ENCODE assay signal across 8 mouse cellular contexts in the genomic region with DNA sequence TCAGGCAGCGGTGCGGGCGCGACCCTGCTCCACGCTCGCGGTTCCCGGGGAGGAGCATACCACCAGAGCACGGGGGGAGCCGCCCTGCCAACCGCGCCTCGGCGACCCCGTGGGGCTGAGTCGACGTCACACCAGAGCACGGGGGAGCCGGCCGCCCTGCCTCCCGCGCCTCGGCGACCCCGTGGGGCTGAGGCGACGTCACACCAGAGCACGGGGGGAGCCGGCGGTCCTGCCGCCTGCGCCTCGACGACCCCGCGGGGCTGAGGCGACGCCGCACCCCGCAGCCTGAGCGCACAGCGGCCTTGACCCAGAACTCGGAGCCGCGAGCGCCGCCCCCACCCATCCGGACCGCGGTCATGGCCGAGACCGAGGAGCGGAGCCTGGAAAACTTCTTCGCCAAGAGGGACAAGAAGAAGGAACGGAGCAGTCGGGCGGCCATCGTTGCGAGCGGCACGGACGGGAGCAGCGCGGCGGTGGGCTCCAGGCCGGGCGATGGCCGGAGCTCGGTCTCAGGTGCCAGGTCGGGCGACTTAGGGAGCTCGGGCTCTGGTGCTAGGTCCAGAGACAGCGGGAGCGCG. TPM values are rescaled to one million over a fixed set of nuclear protein-coding genes. Genes with fewer than 3 reads are reported as not detected.
DNase-seq lines count a peak whose midpoint lies in the region; ATAC-seq and TF ChIP-seq lines count a peak whose summit lies in the region.
"Not testable (repeated sequence)": the region's sequence is repeated elsewhere in the genome, so short reads cannot be mapped to it uniquely, and the experiment has no call there.
"Had no signal": no experiment of that assay in that cellular context is flagged by ENCODE, and none has a peak within 500 bp of the region (broad histone marks: within the 10 kb centered on the region; RNA-seq: fewer than 3 reads in every experiment).

No protein-coding gene starts in this region.

- ATAC-seq in forebrain, embryonic 14.5 days, result peak; percentile 60
- peak; percentile 59 for ATAC-seq in heart, embryonic 16.5 days (replicated peaks; ENCODE audit: extremely low read depth, insufficient read depth, low FRiP score)
- peak; percentile 91 for ATAC-seq in kidney, embryonic 16.5 days (ENCODE audit: low FRiP score, low TSS enrichment)
- ATAC-seq in liver, embryonic 14.5 days (ENCODE audit: insufficient read depth), result peak; percentile 70
- peak; percentile 82 for ATAC-seq in midbrain, postnatal 0 days (ENCODE audit: low FRiP score)

- H3K4me1 ChIP-seq in forebrain, embryonic 14.5 days (ENCODE audit: control insufficient read depth, insufficient read depth, low read length); heart, embryonic 16.5 days (ENCODE audit: control insufficient read depth, insufficient read depth, low read length); kidney, embryonic 16.5 days (ENCODE audit: insufficient read depth, low read length); liver, embryonic 14.5 days (replicated peaks; ENCODE audit: control insufficient read depth in 2 of 2, insufficient read depth in 2 of 2, low read length in 1 of 2); midbrain, postnatal 0 days (ENCODE audit: insufficient read depth, low read length); testis, adult 2 months (ENCODE audit: control insufficient read depth, insufficient read depth, low read length): not testable (repeated sequence)

- H3K4me2 ChIP-seq in forebrain, embryonic 14.5 days (ENCODE audit: low read length); heart, embryonic 16.5 days (ENCODE audit: low read depth, low read length); kidney, embryonic 16.5 days (replicated peaks; ENCODE audit: low read depth, low read length); liver, embryonic 14.5 days (ENCODE audit: low read depth); midbrain, postnatal 0 days (ENCODE audit: low read depth, low read length, poor library complexity, severe bottlenecking): not testable (repeated sequence)

- peak; percentile 0 for DNase-seq in brain, embryonic 14.5 days (ENCODE audit: low read depth)
- not testable (repeated sequence) for DNase-seq in forebrain, embryonic 14.5 days (ENCODE audit: low spot score); liver, embryonic 14.5 days (ENCODE audit: low read depth in 3 of 3, low spot score in 3 of 3); midbrain, postnatal 0 days (ENCODE audit: low spot score)

- H3K27ac ChIP-seq in forebrain, embryonic 14.5 days (ENCODE audit: low read depth, low read length); heart, embryonic 16.5 days (ENCODE audit: low read length); kidney, embryonic 16.5 days (ENCODE audit: low read length); liver, embryonic 14.5 days; midbrain, postnatal 0 days (ENCODE audit: low read depth, low read length); testis, adult 2 months (ENCODE audit: control insufficient read depth, insufficient read depth, low read depth, low read length): not testable (repeated sequence)

- TF ChIP-seq EP300 in liver, embryonic 14.5 days (IDR thresholded peaks at IDR 0.05; ENCODE audit: low read depth), result not testable (repeated sequence)

- H3K9ac ChIP-seq in forebrain, embryonic 14.5 days (ENCODE audit: low read length); heart, embryonic 16.5 days (ENCODE audit: low read length); kidney, embryonic 16.5 days (replicated peaks; ENCODE audit: low read length); liver, embryonic 14.5 days (replicated peaks); midbrain, postnatal 0 days (replicated peaks; ENCODE audit: low read length, poor library complexity, severe bottlenecking): not testable (repeated sequence)

- 75% methylated on average over 45 of the region's 75 CpGs for WGBS in forebrain, embryonic 14.5 days
- 52% methylated on average over 45 of the region's 75 CpGs for WGBS in heart, embryonic 16.5 days
- WGBS in kidney, embryonic 16.5 days, result 61% methylated on average over 47 of the region's 75 CpGs
- 51% methylated on average over 47 of the region's 75 CpGs for WGBS in liver, embryonic 14.5 days (ENCODE audit: insufficient replicate concordance)
- WGBS in midbrain, postnatal 0 days, result 69% methylated on average over 46 of the region's 75 CpGs

- H3K27me3 ChIP-seq in forebrain, embryonic 14.5 days (replicated peaks; ENCODE audit: control insufficient read depth, insufficient read depth, low read length); heart, embryonic 16.5 days (ENCODE audit: control insufficient read depth, insufficient read depth, low read length); kidney, embryonic 16.5 days (ENCODE audit: insufficient read depth, low read length); liver, embryonic 14.5 days (ENCODE audit: control insufficient read depth, insufficient read depth, low read length); midbrain, postnatal 0 days (ENCODE audit: insufficient read depth, low read length); testis, adult 2 months (ENCODE audit: control insufficient read depth, insufficient read depth, low read length): not testable (repeated sequence)

- not testable (repeated sequence) for H3K36me3 ChIP-seq in forebrain, embryonic 14.5 days (ENCODE audit: control insufficient read depth, insufficient read depth, low read length); heart, embryonic 16.5 days (ENCODE audit: control insufficient read depth, insufficient read depth); kidney, embryonic 16.5 days (ENCODE audit: insufficient read depth, low read length); liver, embryonic 14.5 days (replicated peaks; ENCODE audit: control insufficient read depth, insufficient read depth, low read depth); midbrain, postnatal 0 days (ENCODE audit: insufficient read depth, low read length); testis, adult 2 months (ENCODE audit: control insufficient read depth, insufficient read depth, low read length)

- TF ChIP-seq CTCF in brain, embryonic 14.5 days (IDR thresholded peaks at IDR 0.05; ENCODE audit: borderline replicate concordance, extremely low read depth, insufficient read depth, insufficient read length); liver, embryonic 14.5 days (IDR thresholded peaks at IDR 0.05; ENCODE audit: low read depth); midbrain, postnatal 0 days (IDR thresholded peaks at IDR 0.05); testis, adult 2 months (IDR thresholded peaks at IDR 0.05; ENCODE audit: control insufficient read depth, insufficient read depth, insufficient replicate concordance, low read depth, low read length): not testable (repeated sequence)

- TF ChIP-seq POLR2A in brain, embryonic 14.5 days (IDR thresholded peaks at IDR 0.05; ENCODE audit: borderline replicate concordance, extremely low read depth, insufficient read depth, insufficient read length, poor library complexity, severe bottlenecking); testis, adult 2 months (IDR thresholded peaks at IDR 0.05; ENCODE audit: control insufficient read depth, low read depth, low read length): not testable (repeated sequence)

- H3K4me3 ChIP-seq in forebrain, embryonic 14.5 days (ENCODE audit: low read depth, low read length); heart, embryonic 16.5 days (ENCODE audit: low read length); kidney, embryonic 16.5 days (ENCODE audit: low read length); liver, embryonic 14.5 days (ENCODE audit: insufficient read depth in 1 of 2, low read depth in 2 of 2, low read length in 2 of 2); midbrain, postnatal 0 days (ENCODE audit: low read depth, low read length): not testable (repeated sequence)
- H3K4me3 ChIP-seq in testis, adult 2 months (ENCODE audit: control insufficient read depth, low read depth, low read length), result peak overlapping the region; percentile 75

- not testable (repeated sequence) for H3K9me3 ChIP-seq in forebrain, embryonic 14.5 days (replicated peaks; ENCODE audit: control insufficient read depth, low read length); liver, embryonic 14.5 days (ENCODE audit: control insufficient read depth, low read length)
- H3K9me3 ChIP-seq in heart, embryonic 16.5 days (replicated peaks; ENCODE audit: control insufficient read depth, low read length), result peaks cover 11% of the 10 kb centered on the region
- peaks cover 11% of the 10 kb centered on the region for H3K9me3 ChIP-seq in kidney, embryonic 16.5 days (ENCODE audit: low read length)
- peaks cover 13% of the 10 kb centered on the region; the same call in 1 of the 2 replicates for H3K9me3 ChIP-seq in midbrain, postnatal 0 days (ENCODE audit: low read length)

RNA-seq across cellular contexts. Expression of gene Zfp986, which starts 31.6 kb away (rescaled TPM):
- polyA plus RNA-seq in brain, embryonic 14.5 days (2012; rRNA removed), result 0.14 and 0.18 TPM in 2 replicates
- polyA plus RNA-seq in forebrain, embryonic 14.5 days (2014; fragmentation: Nextera tagmentation; extraction: Ambion mirVana), result not detected in 2 replicates
- not detected in 2 replicates for polyA plus RNA-seq in heart, embryonic 16.5 days (2015; fragmentation: Nextera tagmentation; extraction: Ambion mirVana)
- not detected in 2 replicates for polyA plus RNA-seq in kidney, embryonic 16.5 days (2015; fragmentation: Nextera tagmentation; extraction: Ambion mirVana)
- not detected in 2 replicates for polyA plus RNA-seq in liver, embryonic 14.5 days (2012; rRNA removed)
- polyA plus RNA-seq in liver, embryonic 14.5 days (2014; fragmentation: Nextera tagmentation; extraction: Ambion mirVana), result not detected in 2 replicates
- total RNA-seq in midbrain, postnatal 0 days (2014; rRNA removed), result 0.27 TPM in 1 of 2 replicates, not detected in the other
- not detected in 2 replicates for polyA plus RNA-seq in midbrain, postnatal 0 days (2015; fragmentation: Nextera tagmentation; extraction: Ambion mirVana)
- not detected in 2 replicates for polyA plus RNA-seq in testis, adult 2 months (2012; rRNA removed)
- polyA plus RNA-seq: hindbrain, embryonic 10.5 days had no signal
